Mouse (Mus musculus): Measurements from ENCODE around the gene Nip7. TPM values are rescaled to one million over a fixed set of nuclear protein-coding genes. Genes with fewer than 3 reads are reported as not detected.

Nip7 gene
- 54.8 and 56.4 TPM in 2 replicates for polyA plus RNA-seq (2015; fragmentation: Nextera tagmentation; extraction: Ambion mirVana)

GRCm38 (mm10) chr8:107056076-107056972, at the start of gene Nip7, which contains the start of gene Cog8:
TSS of gene Nip7 (plus strand) at chr8:107056877.
TSS of gene Cog8 (minus strand) at chr8:107056689.

DNA sequence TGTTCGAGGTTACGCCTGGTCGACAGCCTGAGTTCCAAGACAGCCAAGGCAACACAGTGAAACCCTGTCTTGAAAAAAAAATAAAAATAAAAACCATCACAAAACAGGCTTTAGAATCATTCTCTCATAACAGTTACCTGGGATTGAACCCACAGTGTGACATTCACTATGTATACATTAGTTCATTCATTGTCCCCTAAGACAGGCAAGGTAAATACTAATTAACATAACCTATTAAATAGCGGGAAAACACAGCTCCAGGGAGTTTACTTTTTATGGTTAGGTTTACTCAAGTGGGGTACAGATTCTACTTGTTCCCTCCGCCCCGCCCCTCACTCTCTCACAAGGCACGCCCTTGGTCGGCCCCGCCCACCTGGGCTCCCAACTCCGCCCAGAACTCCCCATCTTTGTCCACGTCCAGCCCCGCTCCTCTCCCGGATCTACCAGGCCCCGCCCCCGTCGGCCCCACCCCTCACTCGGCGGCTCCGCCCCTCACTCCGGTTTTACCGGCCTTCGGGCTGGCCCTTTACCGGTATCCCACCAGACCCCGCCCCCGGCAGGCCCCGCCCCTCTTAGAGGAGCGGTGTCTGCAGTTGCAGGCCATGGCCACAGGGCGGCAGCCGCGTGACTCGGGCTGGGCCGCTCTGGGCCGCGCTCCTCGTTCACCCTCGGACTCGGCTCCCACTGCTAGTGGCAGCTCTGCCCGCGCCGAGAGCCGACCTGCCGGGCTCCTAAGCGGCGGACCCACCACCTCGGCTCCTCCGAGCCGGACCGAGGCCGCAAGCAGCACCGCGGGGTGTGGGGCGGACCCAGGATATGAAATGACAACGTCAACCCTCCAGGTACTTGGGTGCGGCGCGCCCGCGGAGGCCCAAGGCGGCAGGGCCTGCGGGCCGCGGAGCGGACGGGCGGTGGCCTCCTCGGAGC, 25.8 kb upstream of the Nip7 start, which contains the start of gene Vps4a:
Vps4a (plus strand) TSS at position 573 of the 927 bp plus-strand sequence.

DNA sequence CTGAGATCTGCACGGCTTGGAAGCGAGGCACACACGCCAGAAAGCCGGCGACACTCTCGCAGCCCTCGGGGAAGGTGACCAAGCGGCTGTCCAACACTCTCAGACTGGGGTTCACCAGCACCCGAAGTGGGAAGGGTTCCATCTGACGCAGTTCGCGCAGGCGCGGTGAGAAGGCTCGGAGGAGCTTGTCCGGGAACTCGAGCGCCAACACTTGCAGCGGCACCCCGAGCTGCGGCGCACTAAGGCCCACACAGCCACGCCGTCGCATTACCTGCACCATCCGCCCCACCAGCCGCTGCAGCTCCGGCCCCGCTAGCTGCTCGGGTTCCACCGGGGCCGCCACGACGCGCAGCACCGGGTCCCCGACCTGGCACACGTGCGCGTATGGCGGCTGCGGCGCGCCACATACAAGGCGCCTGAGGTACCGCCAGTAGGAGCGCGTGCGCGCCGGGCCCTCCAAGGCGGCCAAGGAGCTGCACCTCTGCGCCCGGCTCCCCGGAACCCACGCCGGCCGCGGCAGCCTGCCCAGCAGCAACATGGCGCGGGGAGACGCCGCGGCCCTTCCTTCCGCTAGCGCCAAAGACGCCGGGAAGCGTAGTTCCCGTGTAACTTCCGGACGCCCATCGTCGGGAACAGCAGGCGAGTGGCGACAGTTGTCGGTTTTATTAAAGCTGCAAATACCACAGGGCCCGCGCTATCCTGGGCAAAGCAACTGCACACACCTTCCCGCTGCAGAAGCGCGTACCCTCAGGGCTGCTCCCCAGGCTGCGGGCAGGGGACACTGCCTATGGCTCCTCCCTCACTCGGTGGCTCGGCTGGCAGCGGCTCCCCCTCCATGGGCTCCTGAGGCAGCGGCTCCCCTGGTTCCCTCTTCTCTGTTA, 8.4 kb upstream of the Nip7 start, which contains the start of gene Pdf:
Pdf (minus strand) TSS at position 554 of the 881 bp plus-strand sequence.

GRCm38 (mm10) chr8:107065511-107066496, 9.1 kb downstream of the Nip7 start, which contains the start of gene Tmed6:
TSS of gene Tmed6 (minus strand) at chr8:107065644.

DNA sequence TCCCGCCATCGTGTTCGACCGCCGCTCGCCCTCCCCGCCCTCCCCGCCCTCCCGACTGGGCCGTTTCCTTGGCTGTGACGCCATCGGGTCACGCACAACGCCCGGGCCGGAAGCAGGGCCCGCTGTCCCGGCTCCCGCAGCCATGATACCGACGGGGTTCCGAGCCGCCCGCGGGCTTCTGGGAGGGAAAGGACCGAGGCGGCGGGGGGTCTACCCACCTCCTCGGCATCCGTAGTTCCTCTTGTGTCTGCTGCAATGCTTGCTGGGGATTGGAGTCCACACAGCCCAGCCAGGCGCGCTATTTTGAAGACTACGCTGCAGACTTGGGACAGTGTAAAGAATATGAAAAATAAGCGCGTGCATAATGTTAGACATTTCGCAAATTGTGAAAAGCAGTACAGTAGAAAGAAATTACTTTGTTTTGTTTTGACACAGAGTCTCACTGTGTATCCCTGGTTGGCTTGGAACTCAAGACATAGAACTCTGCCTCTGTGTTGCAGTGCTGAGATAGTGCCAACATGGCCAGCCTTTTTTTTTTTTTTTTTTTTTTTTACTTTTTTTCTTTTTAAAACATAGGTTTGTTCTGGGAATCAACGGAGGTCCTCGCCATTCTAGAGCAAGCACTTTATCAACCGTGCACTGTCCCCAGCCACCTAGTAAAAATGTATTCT, 39.8 kb downstream of the Nip7 start, which contains the start of gene Terf2:
Terf2 (minus strand) TSS at position 182 of the 671 bp plus-strand sequence.

Other genes with a start within 250 kb of the Nip7 start
- gene Has3, start 186.6 kb upstream of the Nip7 start, polyA plus RNA-seq (2015; fragmentation: Nextera tagmentation; extraction: Ambion mirVana) = 0.11 and 0.12 TPM in 2 replicates
- gene Utp4, start 163.2 kb upstream of the Nip7 start, polyA plus RNA-seq (2015; fragmentation: Nextera tagmentation; extraction: Ambion mirVana) = 41.9 and 43.2 TPM in 2 replicates
- gene Sntb2, start 121.1 kb upstream of the Nip7 start, polyA plus RNA-seq (2015; fragmentation: Nextera tagmentation; extraction: Ambion mirVana) = 7.0 and 9.8 TPM in 2 replicates
- 30.2 and 31.6 TPM in 2 replicates for gene Vps4a, start 25.7 kb upstream of the Nip7 start, polyA plus RNA-seq (2015; fragmentation: Nextera tagmentation; extraction: Ambion mirVana)
- 15.6 and 20.7 TPM in 2 replicates for gene Pdf, start 8.3 kb upstream of the Nip7 start, polyA plus RNA-seq (2015; fragmentation: Nextera tagmentation; extraction: Ambion mirVana)
- gene Cog8, start 188 bp upstream of the Nip7 start, polyA plus RNA-seq (2015; fragmentation: Nextera tagmentation; extraction: Ambion mirVana) = 16.4 and 18.0 TPM in 2 replicates
- gene Tmed6, start 8.8 kb downstream of the Nip7 start, polyA plus RNA-seq (2015; fragmentation: Nextera tagmentation; extraction: Ambion mirVana) = 0.15 and 1.6 TPM in 2 replicates
- 14.7 and 15.3 TPM in 2 replicates for gene Terf2, start 39.7 kb downstream of the Nip7 start, polyA plus RNA-seq (2015; fragmentation: Nextera tagmentation; extraction: Ambion mirVana)
- gene Cyb5b, start 93.8 kb downstream of the Nip7 start, polyA plus RNA-seq (2015; fragmentation: Nextera tagmentation; extraction: Ambion mirVana) = 19.3 and 19.4 TPM in 2 replicates
- gene Nfat5, start 236.6 kb downstream of the Nip7 start, polyA plus RNA-seq (2015; fragmentation: Nextera tagmentation; extraction: Ambion mirVana) = 6.2 and 8.8 TPM in 2 replicates

All from spleen, postnatal 0 days (tissue).